Mouse (Mus musculus): Measurements from ENCODE around the gene Lypd6b. TPM values are rescaled to one million over a fixed set of nuclear protein-coding genes. Genes with fewer than 3 reads are reported as not detected.

The Lypd6b gene
- total RNA-seq, 1 experiment from 2014 or later = not detected

DNA sequence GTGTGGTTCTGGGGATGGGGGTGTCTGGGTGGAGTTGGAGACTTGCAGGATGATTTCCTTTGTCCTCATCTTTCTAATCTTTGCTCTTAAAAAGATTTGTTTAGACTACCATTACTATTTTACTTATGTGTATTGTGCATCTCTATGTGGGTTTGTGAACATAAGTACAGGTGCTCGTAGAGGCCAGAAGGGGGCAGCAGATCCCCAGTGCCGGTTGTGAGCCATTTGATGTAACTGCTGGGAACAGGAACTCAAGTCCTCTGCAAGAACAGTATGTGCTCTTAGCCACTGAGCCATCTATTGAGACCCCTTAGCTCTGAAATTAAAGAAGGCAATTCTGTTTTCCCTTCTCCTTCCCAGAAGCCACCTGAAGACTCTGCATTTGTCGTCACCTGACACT, 183.5 kb downstream of the Lypd6b start:
- no peak for ATAC-seq (replicated peaks; ENCODE audit: insufficient number of reproducible peaks, low FRiP score, low TSS enrichment, poor library complexity, severe bottlenecking)

- no peak for ATAC-seq (replicated peaks; ENCODE audit: insufficient number of reproducible peaks, low FRiP score, low TSS enrichment, poor library complexity, severe bottlenecking)
Observed at GRCm38 (mm10) chr2:49978606-49979005, 191.1 kb downstream of the Lypd6b start.

GRCm38 (mm10) chr2:49979991-49980390, 192.5 kb downstream of the Lypd6b start:
- no peak for ATAC-seq (replicated peaks; ENCODE audit: insufficient number of reproducible peaks, low FRiP score, low TSS enrichment, poor library complexity, severe bottlenecking)

- no peak for ATAC-seq (replicated peaks; ENCODE audit: insufficient number of reproducible peaks, low FRiP score, low TSS enrichment, poor library complexity, severe bottlenecking)
Observed at GRCm38 (mm10) chr2:49983021-49983420, 195.5 kb downstream of the Lypd6b start.

DNA sequence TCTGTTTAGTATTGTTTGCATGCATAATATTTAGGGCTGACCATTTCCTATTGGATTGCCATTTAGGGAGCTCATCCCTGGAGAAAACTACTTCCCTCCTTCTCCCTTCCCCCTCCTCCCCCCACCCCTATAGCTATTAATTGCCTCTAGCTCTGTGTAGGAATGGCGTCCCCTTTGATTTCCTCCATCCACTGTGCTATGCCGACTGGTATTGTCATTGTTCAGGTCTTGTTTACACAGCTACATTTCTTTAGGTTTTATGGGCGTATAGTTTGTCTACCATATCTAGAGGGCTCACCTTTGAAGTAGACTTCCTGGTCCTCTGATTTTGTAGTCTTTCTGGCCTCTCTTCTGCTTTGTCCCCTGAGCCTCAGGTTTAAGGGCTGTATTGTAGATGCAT, 197.3 kb downstream of the Lypd6b start:
- no peak for ATAC-seq (replicated peaks; ENCODE audit: insufficient number of reproducible peaks, low FRiP score, low TSS enrichment, poor library complexity, severe bottlenecking)

DNA sequence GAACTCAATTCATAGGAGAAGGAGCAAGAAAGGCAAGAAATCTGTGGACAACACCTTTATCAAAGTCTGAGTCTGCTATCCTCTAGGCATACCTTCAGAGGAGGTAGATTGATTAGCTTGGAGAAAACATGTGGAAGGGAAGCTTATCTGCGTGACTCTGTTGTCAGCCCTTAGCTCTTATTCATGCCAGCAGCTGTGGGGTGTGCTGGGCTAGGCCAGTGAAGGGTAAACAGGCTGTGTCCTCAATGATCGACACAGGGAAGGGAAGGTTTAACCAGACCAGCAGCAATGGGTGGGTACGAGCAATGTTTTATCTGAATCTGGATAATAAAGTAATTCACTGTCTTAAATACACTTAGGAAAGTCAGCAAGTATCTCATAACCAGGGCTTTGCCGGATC, 208.4 kb downstream of the Lypd6b start:
- no peak for ATAC-seq (replicated peaks; ENCODE audit: insufficient number of reproducible peaks, low FRiP score, low TSS enrichment, poor library complexity, severe bottlenecking)

GRCm38 (mm10) chr2:49997216-49997615, 209.7 kb downstream of the Lypd6b start:
- no peak for ATAC-seq (replicated peaks; ENCODE audit: insufficient number of reproducible peaks, low FRiP score, low TSS enrichment, poor library complexity, severe bottlenecking)

Other genes with a start within 250 kb of the Lypd6b start
- gene Kif5c, start 168.4 kb upstream of the Lypd6b start, total RNA-seq (2017) = 0.64 to 1.3 TPM in 2 of 3 replicates, not detected in the other

All from monocyte, adult 5-6 weeks (primary cell).